Mouse (Mus musculus) ES-Bruce4 (cell line): ENCODE results near the gene Ccdc121.

Source experiments
- CTCF ChIP-seq: IDR thresholded peaks from one replicate; pipeline ENCODE4 v1.8.1; 2011; ENCODE audit warnings: low read depth, low read length
- POLR2A ChIP-seq: IDR thresholded peaks from one replicate; pipeline ENCODE4 v1.8.1; 2011; ENCODE audit warnings: low read length; ENCODE audit not compliant: insufficient read depth

DNA sequence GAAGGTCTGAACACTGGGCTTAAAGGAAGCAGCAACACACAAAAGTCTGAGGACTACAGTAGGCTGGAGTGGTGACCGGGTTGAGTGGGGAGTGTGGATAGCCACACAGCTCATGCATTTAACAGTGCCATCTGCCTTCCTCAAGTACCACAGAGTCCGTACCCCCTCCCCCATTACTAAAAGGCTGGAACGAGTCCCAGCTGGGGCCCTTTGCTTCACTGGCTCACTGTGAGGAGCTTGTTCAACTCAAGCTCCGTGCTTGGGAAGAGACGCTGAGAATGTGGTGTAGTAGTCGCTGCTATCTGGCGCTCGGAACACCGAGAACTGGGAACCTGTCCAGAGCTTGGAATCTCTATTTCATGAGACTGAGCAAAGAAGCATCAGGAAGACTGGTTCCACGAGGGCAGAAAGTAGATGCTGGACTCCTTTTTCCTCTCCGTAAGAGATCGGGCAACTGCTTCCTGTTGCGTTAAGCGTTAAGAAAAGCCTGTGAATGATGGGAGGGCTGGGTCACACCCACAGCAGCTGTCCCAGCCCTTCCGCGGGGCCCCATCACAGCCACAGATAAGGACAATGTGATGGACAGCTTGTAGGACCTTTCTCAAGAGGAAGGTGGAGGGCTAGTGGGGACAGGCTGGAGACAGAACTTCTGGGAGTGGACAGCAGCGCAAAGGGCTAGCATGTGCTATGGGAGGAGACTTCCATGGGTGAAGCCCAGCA is 44.5 kb downstream of the Ccdc121 start:
- TF ChIP-seq CTCF (no peak), POLR2A (no peak)
